Mouse (Mus musculus) lung, embryonic 15.5 days (tissue): Measurements from ENCODE around the gene Chl1. TPM values are rescaled to one million over a fixed set of nuclear protein-coding genes. Genes with fewer than 3 reads are reported as not detected.
A peak's percentile ranks its signal among the peaks of the same experiment; 100 is the strongest.

Source experiments
- ATAC-seq: fragments of 200-750 bp; cut with Nextera tagmentation; 2 replicates; pipeline ENCODE4 v1.8.0; 2017; ENCODE audit warnings: moderate number of reproducible peaks, borderline replicate concordance; ENCODE audit not compliant: low FRiP score, low TSS enrichment; ENCODE audit errors: extremely low read depth
- H3K27ac ChIP-seq: fragments of 300-500 bp; sonication (generic); 2 replicates; pipeline ENCODE4 v1.5.1; 2015; ENCODE audit warnings: moderate library complexity, mild to moderate bottlenecking, inconsistent platforms
- H3K27me3 ChIP-seq: fragments of 300-500 bp; sonication (generic); 2 replicates; pipeline ENCODE4 v1.6.1; 2015; ENCODE audit warnings: inconsistent platforms
- H3K36me3 ChIP-seq: fragments of 300-500 bp; sonication (generic); 2 replicates; pipeline ENCODE4 v1.6.1; 2015; ENCODE audit warnings: inconsistent platforms
- H3K4me1 ChIP-seq: fragments of 300-500 bp; sonication (generic); 2 replicates; pipeline ENCODE4 v1.6.1; 2015; ENCODE audit warnings: inconsistent platforms
- H3K4me2 ChIP-seq: fragments of 300-500 bp; sonication (generic); 2 replicates; pipeline ENCODE4 v1.6.1; 2015; ENCODE audit warnings: inconsistent platforms, mild to moderate bottlenecking, moderate library complexity
- H3K4me3 ChIP-seq: fragments of 300-500 bp; sonication (generic); 2 replicates; pipeline ENCODE4 v1.5.1; 2015; ENCODE audit warnings: mild to moderate bottlenecking, inconsistent platforms
- H3K9ac ChIP-seq: fragments of 300-500 bp; sonication (generic); 2 replicates; pipeline ENCODE4 v1.6.1; 2015; ENCODE audit warnings: inconsistent platforms
- H3K9me3 ChIP-seq: fragments of 300-500 bp; sonication (generic); 2 replicates; pipeline ENCODE4 v1.6.1; 2016; ENCODE audit warnings: inconsistent platforms
- WGBS: fragments of 180-500 bp; shearing (Covaris S2); methylation state at CpG from one replicate; pipeline ENCODE4 v1.1.7; 2015; 5-methylcytosine and 5-hydroxymethylcytosine counted together
- polyA plus RNA-seq: library from polyadenylated mRNA; unstranded; fragments of >200 nt; fragmentation: Nextera tagmentation; extraction: Ambion mirVana; gene quantifications from 2 replicates; pipeline ENCODE4 v1.2.1, GENCODE M21; 2015

Chl1 gene
- polyA plus RNA-seq, 1 experiment from 2014 or later = 0.56 TPM

DNA sequence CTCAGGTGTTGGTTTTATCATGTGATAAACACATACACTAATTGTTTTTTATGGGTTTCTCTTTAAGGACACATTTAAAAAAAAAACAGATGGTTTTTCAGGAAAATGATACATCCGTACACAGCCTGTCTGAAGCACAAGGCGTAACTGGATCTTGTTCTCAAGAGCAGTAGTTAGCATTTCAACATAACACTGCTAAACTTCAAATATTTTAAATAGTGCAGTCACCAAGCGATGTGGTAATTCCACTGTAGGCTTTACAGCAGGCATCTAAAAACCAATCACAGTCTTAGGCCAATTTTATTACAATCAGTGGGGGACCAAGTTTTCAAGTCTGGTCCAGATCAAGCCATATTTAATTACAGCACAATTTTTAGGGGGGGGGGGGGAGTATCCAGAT, 103.3 kb downstream of the Chl1 start:
- no peaks in the 10 kb centered on the region for H3K9me3 ChIP-seq
- 70% methylated on average over 3 of the region's 3 CpGs for WGBS

DNA sequence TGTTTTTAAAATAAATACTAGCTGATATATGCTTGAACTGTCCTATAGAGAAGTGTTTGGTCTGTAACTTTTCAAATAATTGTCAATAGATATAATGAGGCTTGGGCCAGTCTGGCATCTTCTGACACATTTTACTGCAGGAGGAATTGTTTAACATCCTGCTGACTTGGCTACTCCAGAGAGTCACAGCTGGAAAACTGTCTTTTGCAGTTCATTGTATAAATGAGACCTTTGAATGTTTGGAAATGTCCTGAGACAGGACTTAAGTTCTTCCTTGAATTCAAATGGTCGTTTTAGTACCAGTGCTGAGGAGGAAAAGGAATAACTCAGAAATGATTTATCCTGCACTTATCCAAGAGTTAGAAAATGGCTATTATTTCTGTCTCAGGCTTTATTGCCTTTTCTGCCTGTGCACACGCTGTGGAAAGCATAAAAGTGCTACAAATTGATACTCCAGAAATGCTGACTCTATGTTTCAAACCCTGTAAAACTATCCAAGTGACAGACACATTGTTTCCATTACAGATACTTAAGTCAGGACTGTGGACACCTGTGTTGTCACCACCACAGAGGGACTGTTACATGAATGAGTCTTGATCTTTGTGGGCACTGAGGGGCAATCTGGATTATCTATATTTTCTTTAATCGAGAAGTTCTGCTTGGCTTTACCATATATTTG, 105.7 kb downstream of the Chl1 start:
- Histone ChIP-seq H3K9me3 (no peaks in the 10 kb centered on the region), H3K4me3 (no peak overlapping the region), H3K4me1 (peaks cover 4% of the 10 kb centered on the region; the same call in 1 of the 2 replicates), H3K27ac (no peak overlapping the region), H3K9ac (no peak overlapping the region), H3K4me2 (no peak overlapping the region), H3K36me3 (no peaks in the 10 kb centered on the region), H3K27me3 (no peaks in the 10 kb centered on the region)
- 23% methylated on average over 3 of the region's 3 CpGs for WGBS
- ATAC-seq = peak; percentile 90; the same call in 1 of the 2 replicates

More for the DNA sequence above, 103.3 kb downstream of the Chl1 start:
- Histone ChIP-seq H3K9ac (no peak overlapping the region), H3K4me1 (peaks cover 4% of the 10 kb centered on the region; the same call in 1 of the 2 replicates), H3K27ac (no peak overlapping the region), H3K36me3 (no peaks in the 10 kb centered on the region), H3K4me3 (no peak overlapping the region), H3K27me3 (no peaks in the 10 kb centered on the region), H3K4me2 (no peak overlapping the region)
- ATAC-seq = no peak

DNA sequence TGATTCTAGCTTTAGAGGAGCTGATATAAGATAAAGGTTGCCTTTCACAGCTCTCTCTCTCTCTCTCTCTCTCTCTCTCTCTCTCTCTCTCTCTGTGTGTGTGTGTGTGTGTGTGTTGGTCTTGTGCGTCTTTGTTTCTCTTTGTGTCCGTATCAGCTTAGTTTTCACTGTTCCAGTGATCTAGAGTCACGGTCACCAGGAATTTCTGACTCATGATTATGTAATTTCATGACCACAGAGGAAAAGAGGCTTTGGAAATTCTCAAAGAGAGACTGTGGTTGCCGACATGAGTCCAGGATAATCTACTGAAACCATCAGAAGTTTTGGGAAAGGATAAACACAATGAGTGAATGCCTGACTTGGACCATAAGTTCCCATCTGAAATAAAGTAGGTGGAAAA, 110.5 kb downstream of the Chl1 start:
- H3K9me3 ChIP-seq = no peaks in the 10 kb centered on the region
- no peak overlapping the region for H3K9ac ChIP-seq
- no peak overlapping the region for H3K4me3 ChIP-seq
- no peaks in the 10 kb centered on the region for H3K27me3 ChIP-seq
- no peak for ATAC-seq
- no peaks in the 10 kb centered on the region for H3K36me3 ChIP-seq
- 55% methylated on average over 4 of the region's 4 CpGs for WGBS
- H3K4me1 ChIP-seq = peaks cover 4% of the 10 kb centered on the region; the same call in 1 of the 2 replicates
- H3K27ac ChIP-seq = no peak overlapping the region
- no peak overlapping the region for H3K4me2 ChIP-seq

- Histone ChIP-seq H3K27ac (no peak overlapping the region), H3K27me3 (no peaks in the 10 kb centered on the region), H3K4me3 (no peak overlapping the region), H3K36me3 (no peaks in the 10 kb centered on the region), H3K4me1 (no peaks in the 10 kb centered on the region), H3K4me2 (no peak overlapping the region), H3K9ac (no peak overlapping the region), H3K9me3 (no peaks in the 10 kb centered on the region)
- WGBS = 55% methylated on average over 3 of the region's 3 CpGs
- no peak for ATAC-seq
Measured at GRCm38 (mm10) chr6:103622117-103622713, 111.8 kb downstream of the Chl1 start.

DNA sequence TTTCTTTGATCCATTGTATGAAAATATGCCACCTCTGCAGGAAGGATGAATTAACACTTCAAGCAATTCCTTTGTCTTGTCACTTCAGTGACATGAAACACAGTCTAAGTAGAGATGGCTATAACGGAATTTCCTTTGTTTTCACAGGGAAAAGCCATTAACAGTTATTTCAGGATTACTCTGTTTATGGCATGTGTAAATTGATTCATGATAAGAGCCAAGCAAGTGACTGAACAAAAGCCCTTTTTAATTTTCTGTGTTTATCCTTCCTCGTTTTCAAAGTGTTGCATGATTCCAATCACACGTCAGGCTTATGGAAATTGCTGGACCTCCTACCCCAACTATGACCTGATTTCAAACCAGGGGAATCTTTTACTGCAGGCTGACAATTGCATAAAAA, 122.5 kb downstream of the Chl1 start:
- Histone ChIP-seq H3K4me1 (no peaks in the 10 kb centered on the region), H3K4me3 (no peak overlapping the region), H3K27me3 (no peaks in the 10 kb centered on the region), H3K9ac (no peak overlapping the region), H3K4me2 (no peak overlapping the region), H3K27ac (no peak overlapping the region), H3K9me3 (no peaks in the 10 kb centered on the region), H3K36me3 (no peaks in the 10 kb centered on the region)
- 22% methylated on average over 3 of the region's 3 CpGs for WGBS
- no peak for ATAC-seq

GRCm38 (mm10) chr6:103656778-103657177, 146.4 kb downstream of the Chl1 start:
- Histone ChIP-seq H3K9ac (no peak overlapping the region), H3K4me3 (no peak overlapping the region), H3K4me1 (no peaks in the 10 kb centered on the region), H3K4me2 (no peak overlapping the region), H3K9me3 (no peaks in the 10 kb centered on the region), H3K27ac (no peak overlapping the region), H3K27me3 (no peaks in the 10 kb centered on the region), H3K36me3 (no peaks in the 10 kb centered on the region)
- no peak for ATAC-seq
- whole genome bisulfite sequencing = 70% methylated on average over 1 of the region's 1 CpGs

GRCm38 (mm10) chr6:103659173-103659572, 148.8 kb downstream of the Chl1 start:
- Histone ChIP-seq H3K9me3 (no peaks in the 10 kb centered on the region), H3K27ac (no peak overlapping the region), H3K9ac (no peak overlapping the region), H3K4me2 (no peak overlapping the region), H3K4me1 (no peaks in the 10 kb centered on the region), H3K4me3 (no peak overlapping the region), H3K27me3 (no peaks in the 10 kb centered on the region), H3K36me3 (no peaks in the 10 kb centered on the region)
- 84% methylated on average over 2 of the region's 2 CpGs for WGBS
- no peak for ATAC-seq

DNA sequence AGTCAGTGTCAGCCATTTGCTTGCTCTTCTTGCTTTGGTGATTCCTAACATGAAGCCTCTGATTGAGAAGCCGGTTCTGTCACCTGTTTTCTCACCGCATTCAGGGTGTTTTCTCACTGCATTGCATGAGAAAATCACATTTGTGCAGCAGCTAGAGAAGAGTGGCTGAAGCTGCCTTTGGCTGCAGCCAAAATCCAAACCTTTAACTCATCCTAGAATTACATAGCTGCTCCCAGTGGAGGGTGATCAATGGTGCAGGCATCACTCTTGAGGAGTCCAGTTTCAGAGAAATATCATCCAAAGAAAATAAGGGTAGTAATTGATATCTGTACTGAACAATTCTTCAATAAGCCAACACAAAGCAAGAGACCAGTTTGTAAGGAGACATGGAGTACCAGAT, 154.8 kb downstream of the Chl1 start:
- Histone ChIP-seq H3K27ac (no peak overlapping the region), H3K9me3 (no peaks in the 10 kb centered on the region), H3K4me2 (no peak overlapping the region), H3K4me1 (no peaks in the 10 kb centered on the region), H3K36me3 (no peaks in the 10 kb centered on the region), H3K27me3 (no peaks in the 10 kb centered on the region), H3K4me3 (no peak overlapping the region), H3K9ac (no peak overlapping the region)
- 71% methylated on average over 2 of the region's 2 CpGs for WGBS
- no peak for ATAC-seq

DNA sequence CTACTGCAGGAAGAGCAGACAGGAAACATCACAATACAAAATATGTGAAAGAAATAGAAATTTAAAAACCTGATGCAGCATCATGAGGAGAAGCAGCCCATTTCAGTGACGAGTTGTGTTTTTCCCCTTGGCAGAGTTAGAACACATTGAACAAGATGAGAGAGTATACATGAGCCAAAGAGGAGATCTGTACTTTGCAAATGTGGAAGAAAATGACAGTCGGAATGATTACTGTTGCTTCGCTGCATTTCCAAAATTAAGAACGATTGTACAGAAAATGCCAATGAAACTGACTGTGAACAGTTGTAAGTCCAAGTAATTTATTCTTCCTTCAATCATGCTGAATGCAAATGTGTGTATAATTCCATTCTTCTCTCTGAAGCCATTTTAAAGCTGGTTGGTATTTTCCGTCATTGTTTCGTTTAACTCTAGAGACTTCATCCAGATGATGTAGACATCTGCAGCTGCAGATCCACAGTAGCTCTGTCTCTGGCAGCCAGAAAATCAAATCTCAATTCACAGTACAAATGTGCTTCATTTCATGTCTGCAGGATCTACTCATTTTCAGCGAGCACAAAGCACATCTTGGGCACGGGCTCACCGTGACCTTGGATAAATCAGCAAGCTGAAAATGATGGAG, 155.4 kb downstream of the Chl1 start:
- ATAC-seq = no peak
- no peaks in the 10 kb centered on the region for H3K4me1 ChIP-seq
- H3K36me3 ChIP-seq = no peaks in the 10 kb centered on the region
- H3K9ac ChIP-seq = no peak overlapping the region
- WGBS = 83% methylated on average over 9 of the region's 9 CpGs
- H3K27ac ChIP-seq = no peak overlapping the region
- H3K4me3 ChIP-seq = no peak overlapping the region
- no peak overlapping the region for H3K4me2 ChIP-seq
- no peaks in the 10 kb centered on the region for H3K9me3 ChIP-seq
- H3K27me3 ChIP-seq = no peaks in the 10 kb centered on the region

GRCm38 (mm10) chr6:103673111-103673510, 162.7 kb downstream of the Chl1 start:
- Histone ChIP-seq H3K9me3 (no peaks in the 10 kb centered on the region), H3K27ac (no peak overlapping the region), H3K9ac (no peak overlapping the region), H3K27me3 (no peaks in the 10 kb centered on the region), H3K4me3 (no peak overlapping the region), H3K4me2 (no peak overlapping the region), H3K36me3 (no peaks in the 10 kb centered on the region), H3K4me1 (no peaks in the 10 kb centered on the region)
- 93% methylated on average over 3 of the region's 3 CpGs for WGBS
- no peak for ATAC-seq

DNA sequence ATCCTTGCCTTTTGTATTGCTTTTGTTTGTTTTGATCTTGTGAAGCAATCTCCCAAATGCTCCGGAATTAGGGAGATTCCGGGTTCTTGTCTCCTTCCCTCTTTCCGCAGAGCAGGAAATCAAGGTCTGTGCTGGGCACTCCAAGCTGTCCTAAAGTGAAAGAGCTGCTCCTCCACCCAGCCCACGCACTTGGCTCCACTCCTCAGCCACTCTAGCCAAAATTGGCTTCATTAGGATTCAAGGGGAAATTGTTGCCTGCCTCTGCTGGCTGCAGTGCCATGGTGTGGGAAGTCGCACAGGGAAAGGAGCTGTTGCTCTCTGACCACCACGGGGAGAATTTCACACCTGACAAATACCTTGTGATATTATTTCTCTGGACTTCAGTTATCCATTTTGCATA, 163.9 kb downstream of the Chl1 start:
- H3K36me3 ChIP-seq = no peaks in the 10 kb centered on the region
- no peak overlapping the region for H3K9ac ChIP-seq
- no peak overlapping the region for H3K4me3 ChIP-seq
- H3K9me3 ChIP-seq = no peaks in the 10 kb centered on the region
- no peaks in the 10 kb centered on the region for H3K27me3 ChIP-seq
- no peak for ATAC-seq
- whole genome bisulfite sequencing = 54% methylated on average over 6 of the region's 6 CpGs
- H3K27ac ChIP-seq = no peak overlapping the region
- H3K4me2 ChIP-seq = no peak overlapping the region
- no peaks in the 10 kb centered on the region for H3K4me1 ChIP-seq

DNA sequence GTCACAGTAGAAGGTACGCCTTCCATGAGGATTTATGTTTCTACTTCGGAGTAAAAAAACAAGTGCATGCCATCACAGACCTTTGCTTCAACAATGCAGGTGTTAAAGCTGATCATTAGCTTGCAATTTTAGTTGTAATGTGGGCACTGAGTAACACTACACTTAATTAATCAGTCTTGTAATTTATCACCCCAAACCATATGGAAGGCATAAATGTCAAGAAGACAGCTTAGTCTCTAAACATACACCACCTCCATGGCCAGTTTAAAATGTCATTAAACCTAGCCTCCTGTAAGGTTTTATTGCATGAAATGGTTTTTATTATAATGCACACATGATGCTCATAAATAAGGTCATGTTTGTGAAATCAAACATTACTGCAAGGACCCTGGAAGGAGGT, 164.8 kb downstream of the Chl1 start:
- H3K9ac ChIP-seq = no peak overlapping the region
- H3K9me3 ChIP-seq = no peaks in the 10 kb centered on the region
- no peaks in the 10 kb centered on the region for H3K36me3 ChIP-seq
- ATAC-seq = no peak
- H3K4me2 ChIP-seq = no peak overlapping the region
- no peak overlapping the region for H3K4me3 ChIP-seq
- no peaks in the 10 kb centered on the region for H3K4me1 ChIP-seq
- no peak overlapping the region for H3K27ac ChIP-seq
- 62% methylated on average over 2 of the region's 2 CpGs for WGBS
- H3K27me3 ChIP-seq = no peaks in the 10 kb centered on the region
